Mouse (Mus musculus) mouse embryonic stem cell (cell line): ENCODE results near the gene Ccdc34.

Experiments
- in situ Hi-C, 2 experiments: fragments of 300-500 bp; cut with MboI; formaldehyde crosslinking; loops; 1 replicate in 1 of 2; 3 replicates in 1 of 2; pipeline ENCODE4 v1.14.3; 2019 to 2020; ENCODE audit warnings: low sequenced_read_pairs in 2 of 2, low pct_unique_long_range_greater_than_20kb in 1 of 2, mixed read lengths in 1 of 2; ENCODE audit not compliant: unreplicated experiment in 1 of 2

The Ccdc34 gene

GRCm38 (mm10) chr2:109992448-109993073, 25.1 kb upstream of the Ccdc34 start:
- in situ Hi-C loops: no loop called here

DNA sequence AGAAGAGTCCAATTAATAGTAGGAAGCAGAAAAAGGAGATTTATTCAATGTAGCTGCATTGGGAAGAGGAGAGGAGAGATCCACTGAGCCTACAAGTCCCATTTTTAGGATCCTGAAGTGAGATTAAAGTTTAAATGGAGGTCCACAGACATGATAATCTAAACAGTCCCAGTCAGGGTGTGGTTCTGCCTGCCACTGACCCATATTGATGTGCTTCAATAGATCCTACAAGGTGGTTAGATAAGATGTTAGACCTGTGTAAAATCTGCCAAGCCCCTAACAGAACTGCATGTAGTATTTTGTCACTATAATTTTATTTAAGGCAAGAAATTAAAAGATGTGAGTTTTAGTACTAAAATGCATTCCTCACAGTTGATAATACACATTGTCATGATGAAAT, 24.2 kb upstream of the Ccdc34 start:
- in situ Hi-C loops: no loop called here

GRCm38 (mm10) chr2:109995061-109995460, 22.6 kb upstream of the Ccdc34 start:
- in situ Hi-C loops: no loop called here

GRCm38 (mm10) chr2:109996411-109996810, 21.2 kb upstream of the Ccdc34 start:
- in situ Hi-C loops: no loop called here

DNA sequence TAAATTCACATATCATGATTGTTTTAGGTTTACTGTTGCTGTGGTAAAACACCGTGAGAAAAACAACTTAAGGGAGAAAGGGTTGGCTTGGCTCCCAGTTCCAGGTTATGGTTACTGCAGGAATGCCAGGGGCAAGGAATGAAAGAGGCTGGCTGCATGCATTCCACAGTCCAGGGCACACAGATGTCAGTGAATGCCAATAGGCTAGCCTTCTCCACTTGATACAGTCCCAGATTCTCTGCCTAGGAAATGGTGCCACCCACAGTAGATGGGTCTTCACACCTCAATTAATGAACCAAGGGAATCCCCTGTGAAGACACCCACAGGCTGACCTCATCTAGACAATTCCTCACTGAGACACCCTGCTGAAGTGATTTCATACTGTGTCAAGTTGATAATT, 12.9 kb upstream of the Ccdc34 start:
- in situ Hi-C loops: loop anchor here in 1 of 2 experiments (10.0 kb wide), 1 partner anchor 100 kb away; no protein-coding TSS in a partner anchor

GRCm38 (mm10) chr2:110005164-110005563, 12.5 kb upstream of the Ccdc34 start:
- in situ Hi-C loops: loop anchor here in 1 of 2 experiments (10.0 kb wide), 1 partner anchor 100 kb away; no protein-coding TSS in a partner anchor

- in situ Hi-C loops: loop anchor here in 1 of 2 experiments (10.0 kb wide), 1 partner anchor 101 kb away; no protein-coding TSS in a partner anchor
These were observed 11.9 kb upstream of the Ccdc34 start for GRCm38 (mm10) chr2:110005596-110006239.

- in situ Hi-C loops: loop anchor here in 1 of 2 experiments (10.0 kb wide), 1 partner anchor 103 kb away; no protein-coding TSS in a partner anchor
These were observed 10.0 kb upstream of the Ccdc34 start for GRCm38 (mm10) chr2:110007423-110008267.

DNA sequence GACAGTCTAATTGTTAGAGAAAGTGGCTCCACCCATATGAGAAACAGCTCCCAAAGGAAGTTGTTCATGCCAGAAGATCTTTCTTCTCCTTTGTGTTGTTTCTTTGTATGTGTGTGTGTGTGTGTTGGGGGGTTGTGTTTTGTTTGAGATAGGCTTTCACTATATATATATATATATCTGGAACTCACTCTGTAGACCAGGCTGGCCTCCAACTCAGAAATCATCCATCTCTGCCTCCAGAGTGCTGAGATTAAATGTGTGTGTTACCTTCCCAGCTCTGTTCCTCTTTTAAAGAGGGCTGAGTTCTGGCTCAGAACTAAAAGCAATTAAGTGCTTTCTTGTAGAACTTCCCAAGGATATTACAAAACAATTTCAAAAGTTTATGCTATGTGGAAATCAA, 8.2 kb upstream of the Ccdc34 start:
- in situ Hi-C loops: loop anchor here in 1 of 2 experiments (10.0 kb wide), 1 partner anchor 105 kb away; no protein-coding TSS in a partner anchor

GRCm38 (mm10) chr2:110012184-110012725, 5.4 kb upstream of the Ccdc34 start:
- in situ Hi-C loops: no loop called here

DNA sequence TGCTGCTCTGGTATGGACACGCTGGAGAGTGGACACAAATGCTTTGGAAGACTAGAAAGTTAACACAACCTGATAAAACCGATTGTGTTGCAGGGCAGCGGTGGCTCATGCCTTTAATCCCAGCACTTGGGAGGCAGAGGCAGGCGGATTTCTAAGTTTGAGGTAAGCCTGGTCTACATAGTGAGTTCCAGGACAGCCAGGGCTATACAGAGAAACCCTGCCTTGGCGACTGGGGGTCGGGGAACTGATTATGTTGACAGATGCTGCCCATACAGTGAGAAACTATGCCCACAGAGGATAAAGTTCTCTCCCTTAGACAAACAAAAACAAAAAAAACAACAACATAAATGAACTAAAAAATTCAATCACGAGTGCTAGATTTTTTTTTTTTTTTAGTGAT, 530 bp upstream of the Ccdc34 start:
- in situ Hi-C loops: no loop called here

- in situ Hi-C loops: no loop called here
These were observed 2.0 kb downstream of the Ccdc34 start for GRCm38 (mm10) chr2:110019656-110020055.

GRCm38 (mm10) chr2:110020430-110020829, 2.8 kb downstream of the Ccdc34 start:
- in situ Hi-C loops: no loop called here

DNA sequence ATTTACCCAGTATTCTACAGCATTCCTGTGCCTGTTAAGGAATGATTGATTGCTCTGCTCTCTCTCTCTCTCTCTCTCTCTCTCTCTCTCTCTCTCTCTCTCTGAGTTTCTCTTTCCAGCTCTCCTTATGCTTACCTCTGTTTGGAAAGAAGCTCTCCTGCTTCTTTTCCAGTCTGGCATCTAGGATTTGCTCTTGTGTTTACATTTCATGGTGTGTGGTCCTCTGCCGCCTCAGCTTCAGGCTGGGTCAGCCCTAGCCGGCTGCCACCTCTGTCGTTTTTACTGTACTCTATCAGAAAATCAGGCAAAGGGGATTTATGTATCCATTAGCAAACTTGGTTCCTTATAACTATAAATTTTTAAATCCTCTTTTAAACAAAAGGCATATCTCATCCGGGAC, 18.6 kb downstream of the Ccdc34 start:
- in situ Hi-C loops: no loop called here

- in situ Hi-C loops: no loop called here
These were observed 19.0 kb downstream of the Ccdc34 start for GRCm38 (mm10) chr2:110036665-110037064.

DNA sequence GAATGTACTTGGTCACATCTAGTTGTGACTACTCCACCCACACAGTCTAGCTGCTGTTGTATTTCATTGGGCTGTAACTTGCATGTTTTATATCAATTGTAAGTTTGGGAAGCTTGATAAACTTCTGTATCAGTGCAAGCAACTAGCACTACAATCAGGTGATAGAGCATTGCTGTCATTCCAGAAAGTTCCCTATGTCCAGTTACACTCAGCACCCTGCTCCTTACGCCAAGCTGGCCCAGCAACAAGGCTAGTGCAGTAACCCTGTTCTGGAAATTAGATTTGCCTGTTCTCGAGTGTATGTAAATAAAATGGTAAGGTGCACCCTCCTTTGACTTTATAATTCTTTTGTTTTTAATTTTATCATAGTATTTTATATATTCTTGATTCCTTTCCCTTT, 19.6 kb downstream of the Ccdc34 start:
- in situ Hi-C loops: no loop called here

DNA sequence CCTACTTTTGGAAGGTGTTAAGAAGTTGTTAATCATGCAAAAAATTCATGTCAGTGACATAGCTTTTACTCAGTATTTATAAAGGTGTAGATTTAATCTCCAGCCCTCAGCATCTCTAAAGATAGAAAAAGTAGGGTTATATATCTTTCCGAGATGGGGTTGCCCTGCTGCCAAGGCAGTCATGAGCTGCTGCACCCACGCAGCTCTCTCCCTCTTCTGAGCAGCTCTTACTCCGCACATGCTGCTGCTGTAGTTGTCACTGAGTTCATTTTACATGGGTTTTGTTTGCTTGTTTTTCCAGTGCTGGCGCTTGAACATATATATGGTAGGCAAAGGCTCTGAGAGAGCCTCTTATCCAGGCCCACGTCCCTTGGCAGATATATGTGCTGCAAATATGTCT, 20.7 kb downstream of the Ccdc34 start:
- in situ Hi-C loops: no loop called here

- in situ Hi-C loops: no loop called here
These were observed 25.5 kb downstream of the Ccdc34 start for GRCm38 (mm10) chr2:110042861-110043760.
